Mouse (Mus musculus): ENCODE data around the gene Cops2. TPM values are rescaled to one million over a fixed set of nuclear protein-coding genes. Genes with fewer than 3 reads are reported as not detected.

The Cops2 gene
- polyA plus RNA-seq, 1 experiment from 2014 or later: 65.2 TPM

GRCm38 (mm10) chr2:125781006-125781405, 77.9 kb downstream of the Cops2 start:
- Histone ChIP-seq H3K4me1 (replicated peaks; ENCODE audit: insufficient read depth, low read length) (peaks cover 20% of the 10 kb centered on the region), H3K9ac (ENCODE audit: low read depth, low read length) (peak overlapping the region; percentile 89; the same call in 1 of the 2 replicates), H3K36me3 (ENCODE audit: insufficient read depth, low read length) (no peaks in the 10 kb centered on the region), H3K27ac (no peak overlapping the region), H3K9me3 (replicated peaks; ENCODE audit: low read length) (no peaks in the 10 kb centered on the region), H3K4me3 (replicated peaks; ENCODE audit: low read depth, low read length) (peak overlapping the region; percentile 86; the same call in 1 of the 2 replicates), H3K27me3 (ENCODE audit: insufficient read depth, low read length) (no peaks in the 10 kb centered on the region), H3K4me2 (ENCODE audit: low read length) (peak overlapping the region; percentile 69)
- ATAC-seq (replicated peaks; ENCODE audit: low FRiP score, low read depth) (no peak), DNase-seq (ENCODE audit: low spot score) (peak; percentile 19)
- TF ChIP-seq CTCF (IDR thresholded peaks at IDR 0.05; ENCODE audit: low read depth): no peak
- 44% methylated on average over 2 of the region's 2 CpGs for WGBS

Other genes with a start within 250 kb of the Cops2 start
- 2.4 and 3.4 TPM in 2 replicates for gene Cep152, start 234.0 kb downstream of the Cops2 start, polyA plus RNA-seq (2015; fragmentation: Nextera tagmentation; extraction: Ambion mirVana)
- gene Eid1, start 186.0 kb downstream of the Cops2 start, polyA plus RNA-seq (2015; fragmentation: Nextera tagmentation; extraction: Ambion mirVana): 106 and 120 TPM in 2 replicates
- gene Shc4, start 135.0 kb downstream of the Cops2 start, polyA plus RNA-seq (2015; fragmentation: Nextera tagmentation; extraction: Ambion mirVana): 0.23 and 0.37 TPM in 2 replicates
- 15.8 and 17.1 TPM in 2 replicates for gene Secisbp2l, start 76.3 kb downstream of the Cops2 start, polyA plus RNA-seq (2015; fragmentation: Nextera tagmentation; extraction: Ambion mirVana)
- 60.6 and 63.8 TPM in 2 replicates for gene Galk2, start within 50 bp of the Cops2 start, polyA plus RNA-seq (2015; fragmentation: Nextera tagmentation; extraction: Ambion mirVana)
- 0.31 and 0.41 TPM in 2 replicates for gene Fgf7, start 175.5 kb upstream of the Cops2 start, polyA plus RNA-seq (2015; fragmentation: Nextera tagmentation; extraction: Ambion mirVana)

All from kidney, postnatal 0 days (tissue).